Mouse (Mus musculus): ENCODE results near the gene Gpn2. TPM values are rescaled to one million over a fixed set of nuclear protein-coding genes. Genes with fewer than 3 reads are reported as not detected.

Gene Gpn2
- total and polyA plus RNA-seq, 3 experiments: 35.9 to 36.8 (median 36.2) TPM

DNA sequence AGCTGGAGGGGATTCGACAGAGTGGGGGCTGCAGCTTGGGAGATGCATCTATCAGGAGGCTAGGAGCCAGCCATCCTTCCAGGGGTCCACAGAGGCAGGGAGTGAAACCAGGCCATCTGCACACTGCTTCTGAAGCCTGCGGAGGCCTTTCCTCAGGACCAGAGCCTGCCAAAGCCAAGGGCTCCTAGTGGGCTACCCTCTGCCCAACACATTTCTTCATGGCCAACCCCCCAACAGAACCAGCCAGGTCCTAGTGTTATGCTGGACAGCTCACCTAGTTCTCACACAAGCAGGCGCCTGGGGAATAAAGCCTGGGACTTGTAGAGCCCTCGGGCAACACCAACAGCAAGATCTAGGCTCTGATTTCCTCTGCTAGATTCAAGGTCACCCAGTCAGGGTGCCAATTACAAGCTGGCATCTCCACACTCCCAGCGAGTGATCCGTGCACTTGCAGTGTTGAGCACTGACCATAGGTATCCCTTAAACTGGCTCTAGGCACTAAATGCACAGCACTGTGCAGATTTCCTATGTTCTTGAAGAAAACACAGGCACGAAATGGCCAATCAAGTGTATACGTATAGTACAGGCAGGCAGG, 46.3 kb downstream of the Gpn2 start:
- Histone ChIP-seq H3K4me1 (ENCODE audit: control insufficient read depth in 1 of 2, insufficient read depth in 2 of 2) (peaks cover 15 to 65% of the 10 kb centered on the region in 2 experiments), H3K4me3 (replicated peaks in 1 of 3; ENCODE audit: low read depth in 2 of 3, low read length in 2 of 3, poor library complexity in 1 of 3) (peak overlapping the region in 1 of 3 experiments; percentile 81)
- no peak for DNase-seq (ENCODE audit: extremely low read depth)

DNA sequence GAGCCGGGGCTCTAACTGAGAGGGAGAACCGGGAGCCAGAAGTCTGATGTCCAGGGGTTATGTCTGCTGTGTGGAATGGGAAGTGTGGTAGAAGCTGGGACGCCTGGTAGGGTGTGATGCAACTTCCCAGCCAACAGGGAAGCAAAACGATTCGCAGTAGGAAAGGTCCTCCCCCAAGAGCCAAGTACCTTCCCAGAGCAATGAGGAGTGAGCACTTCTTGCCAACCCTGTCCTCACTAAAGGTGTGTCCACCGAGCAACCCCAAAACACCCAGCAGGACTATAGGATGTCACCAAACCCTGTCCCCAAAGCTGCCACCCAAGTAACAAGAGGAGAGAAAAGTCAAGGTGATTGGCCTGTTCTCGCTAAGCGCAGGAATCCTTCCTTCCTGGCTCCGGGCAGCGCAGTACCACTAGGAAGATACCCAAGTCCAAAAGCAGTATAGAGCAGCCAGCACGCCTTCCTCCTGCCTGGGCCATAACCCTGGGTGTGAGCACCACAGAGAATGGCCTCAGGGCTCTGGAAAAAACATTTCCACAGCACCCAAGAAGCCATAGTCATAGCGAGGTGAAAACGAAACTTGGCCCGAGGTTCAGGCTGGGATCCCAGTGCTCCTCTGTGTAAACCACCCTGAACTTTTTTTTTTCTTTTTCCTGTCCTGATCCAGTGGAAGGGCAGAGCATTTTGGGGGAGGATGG, 47.1 kb downstream of the Gpn2 start:
- H3K36me3 ChIP-seq (replicated peaks in 1 of 2; ENCODE audit: control insufficient read depth in 1 of 2, insufficient read depth in 1 of 2, low read length in 1 of 2): peaks cover 10 to 35% of the 10 kb centered on the region in 2 experiments
- H3K27me3 ChIP-seq (replicated peaks): no peaks in the 10 kb centered on the region
- no peaks in the 10 kb centered on the region for H3K9me3 ChIP-seq (replicated peaks; ENCODE audit: low read length)
- peak overlapping the region; percentile 50 to 81 (median 60) for H3K4me3 ChIP-seq (replicated peaks in 1 of 3; ENCODE audit: low read depth in 2 of 3, low read length in 2 of 3, poor library complexity in 1 of 3)
- H3K27ac ChIP-seq (ENCODE audit: insufficient read depth, low read depth): peak overlapping the region; percentile 23; the same call in 1 of the 2 replicates
- in situ Hi-C loops (cut with MboI; ENCODE audit: low pct_ligation_motif_present, low pct_unique_long_range_greater_than_20kb, low sequenced_read_pairs): loop anchor here (5.0 kb wide), 1 partner anchor 34 kb away; no protein-coding TSS in a partner anchor
- peaks cover 46% of the 10 kb centered on the region for H3K79me2 ChIP-seq (replicated peaks; ENCODE audit: control insufficient read depth, extremely low read depth, insufficient read depth, poor library complexity, severe bottlenecking)
- dilution Hi-C loops (cut with MboI; ENCODE audit: extremely low pct_ligation_motif_present, extremely low pct_unique_long_range_greater_than_20kb, low sequenced_read_pairs): no loop called here
- TF ChIP-seq MXI1 (IDR thresholded peaks at IDR 0.05; ENCODE audit: low read depth, low read length): peak; percentile 18; the same call in 1 of the 2 replicates
- no peak for TF ChIP-seq USF1 (IDR thresholded peaks at IDR 0.05; ENCODE audit: low read depth, low read length)
- peak; percentile 49; the same call in 1 of the 2 replicates for TF ChIP-seq EP300 (IDR thresholded peaks at IDR 0.05; ENCODE audit: low read length)
- peak; percentile 74 for TF ChIP-seq IRF4 (IDR thresholded peaks at IDR 0.05; ENCODE audit: low read depth, low read length)
- TF ChIP-seq ELF1 (IDR thresholded peaks at IDR 0.05; ENCODE audit: low read depth, low read length): no peak
- no peak for TF ChIP-seq TBP (conservative IDR thresholded peaks at IDR 0.05; ENCODE audit: low read depth, low read length)
- peak; percentile 70 for TF ChIP-seq ZNF384 (IDR thresholded peaks at IDR 0.05; ENCODE audit: low read depth, low read length)
- 0 out of 2 replicates have a peak, but pooled peaks have one; percentile 20 for TF ChIP-seq MAX (IDR thresholded peaks at IDR 0.05; ENCODE audit: low read length)
- TF ChIP-seq BHLHE40 (IDR thresholded peaks at IDR 0.05; ENCODE audit: low read depth, low read length): 0 out of 2 replicates have a peak, but pooled peaks have one; percentile 0
- TF ChIP-seq TCF12 (IDR thresholded peaks at IDR 0.05; ENCODE audit: low read depth, low read length): no peak
- no peak for DNase-seq (ENCODE audit: extremely low read depth)
- H3K4me1 ChIP-seq (ENCODE audit: control insufficient read depth in 1 of 2, insufficient read depth in 2 of 2): peaks cover 11 to 57% of the 10 kb centered on the region in 2 experiments
- peak overlapping the region; percentile 86 for H3K4me2 ChIP-seq (ENCODE audit: insufficient read depth, low read depth, poor library complexity, severe bottlenecking)
- peak overlapping the region; percentile 95 for H3K9ac ChIP-seq (ENCODE audit: insufficient read depth, low read depth)

More for the DNA sequence above, 46.3 kb downstream of the Gpn2 start:
- H3K79me2 ChIP-seq (replicated peaks; ENCODE audit: control insufficient read depth, extremely low read depth, insufficient read depth, poor library complexity, severe bottlenecking): peaks cover 46% of the 10 kb centered on the region
- no peak overlapping the region for H3K9ac ChIP-seq (ENCODE audit: insufficient read depth, low read depth)
- H3K36me3 ChIP-seq (replicated peaks in 1 of 2; ENCODE audit: control insufficient read depth in 1 of 2, insufficient read depth in 1 of 2, low read length in 1 of 2): peaks cover 15 to 43% of the 10 kb centered on the region in 2 experiments
- in situ Hi-C loops (cut with MboI; ENCODE audit: low pct_ligation_motif_present, low pct_unique_long_range_greater_than_20kb, low sequenced_read_pairs): loop anchor here (5.0 kb wide), 1 partner anchor 33 kb away; no protein-coding TSS in a partner anchor
- dilution Hi-C loops (cut with MboI; ENCODE audit: extremely low pct_ligation_motif_present, extremely low pct_unique_long_range_greater_than_20kb, low sequenced_read_pairs): no loop called here
- no peaks in the 10 kb centered on the region for H3K9me3 ChIP-seq (replicated peaks; ENCODE audit: low read length)
- TF ChIP-seq BHLHE40 (IDR thresholded peaks at IDR 0.05; ENCODE audit: low read depth, low read length) (no peak), HCFC1 (IDR thresholded peaks at IDR 0.05; ENCODE audit: low read depth, low read length) (no peak), IRF4 (IDR thresholded peaks at IDR 0.05; ENCODE audit: low read depth, low read length) (no peak), GABPA (IDR thresholded peaks at IDR 0.05; ENCODE audit: insufficient replicate concordance, low read depth, low read length) (no peak), SMC3 (IDR thresholded peaks at IDR 0.05; ENCODE audit: low read depth, low read length) (no peak), CHD1 (IDR thresholded peaks at IDR 0.05; ENCODE audit: low read depth, low read length) (no peak), USF1 (IDR thresholded peaks at IDR 0.05; ENCODE audit: low read depth, low read length) (no peak), PAX5 (IDR thresholded peaks at IDR 0.05; ENCODE audit: low read length) (no peak), MAX (IDR thresholded peaks at IDR 0.05; ENCODE audit: low read length) (no peak), ELF1 (IDR thresholded peaks at IDR 0.05; ENCODE audit: low read depth, low read length) (no peak), ETS1 (conservative IDR thresholded peaks at IDR 0.05; ENCODE audit: low read depth, low read length) (no peak), POLR2AphosphoS2 (IDR thresholded peaks at IDR 0.05; ENCODE audit: low read depth, low read length) (no peak), ZKSCAN1 (IDR thresholded peaks at IDR 0.05; ENCODE audit: borderline replicate concordance, low read depth, low read length) (no peak), NRF1 (IDR thresholded peaks at IDR 0.05; ENCODE audit: low read depth, low read length) (no peak)
- no peak overlapping the region for H3K27ac ChIP-seq (ENCODE audit: insufficient read depth, low read depth)
- H3K27me3 ChIP-seq (replicated peaks): no peaks in the 10 kb centered on the region
- H3K4me2 ChIP-seq (ENCODE audit: insufficient read depth, low read depth, poor library complexity, severe bottlenecking): peak overlapping the region; percentile 86; the same call in 1 of the 2 replicates
